Mouse (Mus musculus): ENCODE data around the gene Hic2.
A peak's percentile ranks its signal among the peaks of the same experiment; 100 is the strongest.
"Not testable (repeated sequence)": the region's sequence is repeated elsewhere in the genome, so short reads cannot be mapped to it uniquely, and the experiment has no call there.

Gene Hic2

GRCm38 (mm10) chr16:17232794-17233701, at the start of gene Hic2:
Gene Hic2, plus strand, starts transcription at chr16:17233572.
- DNase-seq (ENCODE audit: low read depth, low spot score), result no peak

DNA sequence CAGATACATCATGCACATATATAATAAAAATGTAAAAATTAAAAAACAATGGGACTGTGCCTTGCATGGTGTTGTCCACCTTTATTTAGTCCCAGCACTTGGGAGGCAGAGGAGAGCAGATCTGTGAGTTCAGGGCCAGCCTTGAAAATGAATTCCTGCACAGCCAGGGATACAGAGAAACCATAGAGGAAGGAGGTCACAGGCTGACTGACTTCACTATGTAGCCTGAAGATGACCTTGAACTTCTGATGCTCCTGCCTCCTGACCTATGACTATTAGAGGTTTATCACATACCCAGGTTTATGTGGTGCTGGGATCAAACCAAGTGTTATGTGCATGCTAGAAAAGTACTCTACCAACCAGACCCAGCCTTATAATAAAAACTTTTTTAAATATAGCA, 47.9 kb upstream of the Hic2 start:
- DNase-seq (ENCODE audit: low read depth, low spot score), result no peak

DNA sequence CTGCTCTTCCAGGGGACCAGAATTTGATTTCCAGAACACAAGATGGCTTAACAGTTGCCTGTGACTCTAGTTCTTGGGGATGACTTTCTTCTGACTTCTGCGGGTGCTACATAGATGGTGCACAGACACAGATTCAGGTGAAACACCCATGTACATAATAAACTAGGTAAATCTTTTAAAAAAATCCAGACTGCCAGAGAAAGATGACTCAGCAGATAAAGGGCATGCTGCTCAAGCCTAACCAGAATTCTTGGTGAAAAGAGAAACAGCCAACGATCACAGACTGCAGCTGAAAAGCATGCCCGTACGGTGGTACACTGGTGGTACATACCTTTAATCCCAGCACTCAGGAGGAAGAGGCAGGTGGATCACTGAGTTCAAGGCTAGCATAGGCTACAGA, 39.5 kb upstream of the Hic2 start:
- no peak for DNase-seq (ENCODE audit: low read depth, low spot score)

- DNase-seq (ENCODE audit: low read depth, low spot score), result no peak
These were observed 33.0 kb upstream of the Hic2 start for GRCm38 (mm10) chr16:17200121-17200952.

DNA sequence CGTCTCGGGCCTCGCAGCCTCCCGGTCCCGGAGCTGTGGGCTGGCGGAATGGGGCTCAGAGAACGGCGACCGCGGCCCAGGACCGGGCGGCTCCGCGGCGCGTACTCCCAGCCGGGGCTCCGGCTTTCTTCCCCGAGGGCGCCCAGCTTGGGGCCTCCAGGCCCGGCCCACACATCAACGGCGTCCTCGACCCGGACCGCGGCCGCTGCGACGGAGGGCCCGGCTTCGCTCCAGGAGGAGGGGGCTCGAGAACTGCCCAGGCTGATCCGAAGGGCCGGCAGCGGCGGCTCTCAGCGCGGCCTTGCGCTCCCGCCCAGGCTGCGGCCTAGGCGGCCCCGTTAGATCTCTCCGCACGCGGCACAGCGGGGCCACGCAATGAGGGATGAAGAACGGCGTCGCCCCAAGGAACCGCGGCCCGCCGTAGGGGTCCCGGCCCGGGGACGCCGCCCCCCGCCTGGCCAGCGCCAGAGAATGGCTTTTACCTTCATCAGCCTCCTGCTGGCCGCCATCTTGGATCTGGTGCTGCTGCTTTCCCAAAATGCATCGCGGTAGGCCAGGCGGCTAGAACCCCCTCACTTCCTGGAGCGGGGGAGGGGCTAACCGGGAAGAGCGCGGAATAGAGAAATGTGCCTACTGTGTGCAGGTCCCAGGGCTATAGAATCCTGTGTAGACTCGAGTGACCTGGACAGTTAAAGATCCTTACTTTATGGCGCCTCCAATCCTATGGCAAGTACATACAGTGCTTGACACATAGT, 32.2 kb upstream of the Hic2 start:
- peak; percentile 70 for DNase-seq (ENCODE audit: low read depth, low spot score)

GRCm38 (mm10) chr16:17201977-17202376, 31.4 kb upstream of the Hic2 start:
- DNase-seq (ENCODE audit: low read depth, low spot score), result no peak

- no peak for DNase-seq (ENCODE audit: low read depth, low spot score)
These were observed 30.8 kb upstream of the Hic2 start, which contains the start of gene Ube2l3 for GRCm38 (mm10) chr16:17202549-17202948. Gene Ube2l3, minus strand, starts transcription at chr16:17202649.

GRCm38 (mm10) chr16:17204990-17205389, 28.4 kb upstream of the Hic2 start:
- DNase-seq (ENCODE audit: low read depth, low spot score), result no peak

DNA sequence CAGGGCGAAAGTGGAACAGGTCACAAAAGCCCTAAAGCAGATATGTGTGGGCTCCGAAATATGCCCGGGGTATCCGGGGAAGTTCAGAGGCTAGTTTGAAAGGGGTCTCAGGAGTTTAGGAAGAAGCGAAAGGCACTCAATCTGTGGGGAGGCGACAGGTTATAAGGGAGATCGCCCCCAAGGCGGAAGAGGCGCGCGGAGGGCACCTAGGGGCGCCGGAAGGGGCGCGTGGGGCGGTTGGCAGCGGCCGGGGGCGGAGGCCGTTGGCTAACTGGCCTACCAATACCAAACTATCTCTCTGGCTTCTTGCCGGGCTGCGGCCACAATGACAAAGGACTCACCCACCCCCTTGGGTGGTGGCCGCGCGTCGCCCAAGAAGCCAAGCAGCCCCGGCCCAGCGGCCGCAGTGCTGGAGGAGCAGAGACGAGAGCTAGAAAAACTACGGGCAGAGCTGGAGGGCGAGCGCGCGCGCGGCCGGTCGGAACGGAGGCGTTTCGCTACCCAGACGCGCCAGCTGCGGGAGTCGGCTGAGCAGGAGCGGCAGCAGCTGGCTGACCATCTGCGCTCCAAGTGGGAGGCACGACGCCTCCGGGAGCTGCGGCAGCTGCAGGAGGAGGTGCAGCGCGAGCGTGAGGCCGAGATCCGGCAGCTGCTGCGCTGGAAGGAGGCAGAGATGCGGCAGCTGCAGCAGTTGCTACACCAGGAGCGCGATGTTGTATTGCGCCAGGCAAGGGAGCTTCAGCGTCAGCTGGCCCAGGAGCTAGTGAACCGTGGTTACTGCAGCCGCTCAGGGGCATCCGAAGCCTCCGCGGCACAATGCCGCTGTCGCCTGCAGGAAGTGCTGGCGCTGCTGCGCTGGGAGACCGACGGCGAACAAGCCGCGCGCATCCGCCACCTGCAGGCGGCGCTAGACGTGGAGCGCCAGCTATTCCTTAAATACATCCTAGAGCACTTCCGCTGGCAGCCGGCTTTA, 24.7 kb upstream of the Hic2 start, which contains the start of gene Rimbp3:
Gene Rimbp3 (plus strand): TSS at position 215 of the 973 bp plus-strand sequence.
- no peak for DNase-seq (ENCODE audit: low read depth, low spot score)

GRCm38 (mm10) chr16:17209404-17209960, 23.9 kb upstream of the Hic2 start:
- no peak for DNase-seq (ENCODE audit: low read depth, low spot score)

GRCm38 (mm10) chr16:17209981-17210838, 23.2 kb upstream of the Hic2 start:
- no peak for DNase-seq (ENCODE audit: low read depth, low spot score)

DNA sequence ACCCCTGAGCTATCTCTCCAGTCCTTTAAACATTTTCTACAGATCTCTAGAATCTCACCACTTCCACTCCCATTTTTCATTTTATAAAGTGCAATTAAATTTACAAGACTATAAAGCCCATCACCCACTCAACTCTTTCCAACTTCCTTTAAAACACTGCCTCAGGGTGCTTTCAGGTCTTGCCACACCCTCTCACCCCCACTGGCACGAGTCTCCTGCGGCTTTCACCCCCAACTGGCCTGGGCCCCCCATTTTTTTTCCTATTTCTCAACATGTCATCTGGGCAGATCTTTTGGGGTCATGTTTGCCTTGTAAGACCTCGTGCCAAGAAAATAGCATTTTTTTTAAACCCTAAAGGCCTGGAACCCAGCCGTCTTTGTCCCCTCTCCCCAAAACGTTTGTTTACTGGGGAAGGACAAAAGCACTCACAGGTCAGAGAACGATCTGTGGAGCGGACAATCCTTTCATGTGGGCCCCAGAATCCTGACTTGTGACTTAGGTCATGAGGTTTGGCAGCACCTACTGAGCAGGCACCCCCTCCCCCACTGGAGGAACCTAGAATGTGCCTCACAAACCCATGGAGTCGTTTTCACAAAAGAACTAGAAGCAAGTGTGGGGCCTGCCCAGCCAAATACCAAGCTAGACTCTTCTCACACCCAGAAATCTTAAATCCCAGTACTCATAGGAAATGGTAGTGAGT, 16.3 kb upstream of the Hic2 start:
- DNase-seq (ENCODE audit: low read depth, low spot score), result no peak

DNA sequence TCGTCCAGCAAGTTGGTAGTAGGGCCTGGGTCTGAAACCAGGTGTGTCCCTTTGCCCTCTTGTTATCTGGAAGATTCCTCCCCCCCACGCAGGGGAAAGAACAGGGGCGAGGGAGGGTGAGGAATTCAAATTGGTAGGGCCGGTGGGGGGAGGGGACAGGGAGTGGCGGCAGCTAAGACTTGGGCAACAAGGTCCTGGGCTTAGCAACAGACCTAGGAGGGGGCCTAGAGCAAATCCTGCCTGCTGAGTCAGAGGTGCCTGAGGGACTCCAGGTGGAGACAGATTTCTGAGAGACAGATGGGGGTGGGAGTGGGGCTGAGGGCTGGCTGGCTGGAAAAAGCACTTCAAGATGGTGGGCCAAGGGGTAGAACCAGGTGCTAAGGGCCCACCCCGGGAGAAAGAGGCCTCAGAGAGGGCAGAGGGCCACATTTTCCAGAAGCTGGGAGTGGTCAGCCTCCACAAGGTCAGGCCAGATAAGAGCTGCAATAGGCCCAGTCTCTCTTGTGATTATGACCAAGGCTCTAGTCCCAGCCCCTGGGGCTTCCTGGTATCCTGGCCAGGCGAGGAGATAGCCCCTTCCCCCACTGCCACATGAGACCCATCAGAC, 13.1 kb upstream of the Hic2 start:
- no peak for DNase-seq (ENCODE audit: low read depth, low spot score)

DNA sequence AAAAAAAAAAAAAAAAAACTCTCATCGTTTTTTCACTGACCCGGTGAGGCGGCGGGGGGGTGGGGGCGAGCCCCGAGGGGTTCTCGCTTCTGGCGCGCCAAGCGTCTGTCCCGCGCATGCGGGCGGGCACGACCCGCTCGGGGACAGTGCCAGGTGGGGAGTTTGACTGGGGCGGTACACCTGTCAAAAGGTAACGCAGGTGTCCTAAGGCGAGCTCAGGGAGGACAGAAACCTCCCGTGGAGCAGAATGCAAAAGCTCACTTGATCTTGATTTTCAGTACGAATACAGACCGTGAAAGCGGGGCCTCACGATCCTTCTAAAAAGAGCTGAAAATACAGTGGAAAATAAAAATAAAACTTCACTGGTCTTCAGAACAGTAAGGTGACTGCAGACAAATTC, 11.2 kb upstream of the Hic2 start:
- no peak for DNase-seq (ENCODE audit: low read depth, low spot score)

DNA sequence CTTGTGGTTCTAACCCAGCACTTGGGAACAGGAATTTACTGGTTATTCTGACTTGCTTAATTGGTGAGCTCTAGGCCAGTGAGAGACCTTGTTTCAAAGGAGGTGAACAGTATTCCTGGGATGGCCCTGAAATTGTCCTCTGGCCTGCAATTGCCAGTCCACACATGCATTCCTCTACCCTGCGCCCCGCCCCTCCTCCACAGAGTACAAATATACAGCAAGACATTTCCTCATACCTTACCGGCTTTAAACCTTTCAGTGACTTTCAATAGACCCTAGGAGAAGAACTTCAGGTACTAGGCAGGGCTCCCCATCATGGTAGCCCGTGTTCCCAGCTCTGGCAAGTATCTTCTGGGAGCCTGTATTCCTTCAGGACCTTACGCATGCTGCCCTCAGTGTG, 7.8 kb upstream of the Hic2 start:
- no peak for DNase-seq (ENCODE audit: low read depth, low spot score)

DNA sequence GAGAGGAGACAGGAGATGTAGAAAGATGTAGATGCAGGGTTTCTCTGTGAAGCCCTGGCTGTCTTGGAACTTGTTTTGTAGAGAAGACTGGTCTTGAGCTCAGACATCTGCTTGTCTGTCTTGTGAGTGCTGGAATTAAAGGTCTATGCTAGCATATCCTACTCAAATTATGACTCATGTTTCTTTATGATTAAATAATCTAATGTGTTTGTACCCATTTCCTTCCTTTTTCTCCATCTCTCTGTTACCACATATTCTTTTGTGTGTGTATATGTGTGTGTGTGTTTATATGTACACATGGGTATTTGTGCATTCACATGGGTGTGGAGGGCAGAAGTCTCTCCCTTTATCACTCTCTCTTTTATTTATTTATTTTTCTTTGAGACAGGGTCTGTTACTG, 6.9 kb upstream of the Hic2 start:
- DNase-seq (ENCODE audit: low read depth, low spot score), result no peak

DNA sequence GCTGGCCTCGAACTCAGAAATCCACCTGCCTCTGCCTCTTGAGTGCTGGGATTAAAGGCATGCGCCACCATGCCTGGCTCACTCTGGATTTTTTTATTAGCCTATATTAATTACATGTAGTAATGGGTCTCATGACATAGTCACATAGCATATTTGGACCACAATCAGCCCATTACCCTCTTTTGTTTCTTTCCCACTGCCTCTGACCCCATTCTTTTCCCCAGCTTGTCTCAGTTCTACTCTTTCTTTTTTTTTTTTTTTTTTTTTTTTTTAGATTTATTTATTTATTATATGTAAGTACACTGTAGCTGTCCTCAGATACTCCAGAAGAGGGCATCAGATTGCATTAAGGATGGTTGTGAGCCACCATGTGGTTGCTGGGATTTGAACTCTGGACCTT, 1.8 kb upstream of the Hic2 start:
- not testable (repeated sequence) for DNase-seq (ENCODE audit: low read depth, low spot score)

Measured in c-Kit-negative CD71-positive TER-119-positive erythroid progenitor cells, embryonic 14.5 days (primary cell).